Mouse (Mus musculus) limb, embryonic 10.5 days (tissue): ENCODE measurements around the gene Bin2. TPM values are rescaled to one million over a fixed set of nuclear protein-coding genes. Genes with fewer than 3 reads are reported as not detected.

ENCODE experiments used
- DNase-seq: peaks from one replicate; pipeline ENCODE4 v3.0.0-alpha.2; 2017; ENCODE audit warnings: low spot score
- H3K27ac ChIP-seq: fragments of 300-500 bp; sonication (generic); 2 replicates; pipeline ENCODE4 v1.5.1; 2016; ENCODE audit warnings: mild to moderate bottlenecking
- H3K27me3 ChIP-seq: fragments of 300-500 bp; sonication (generic); 2 replicates; pipeline ENCODE4 v1.6.1; 2016; ENCODE audit warnings: low read depth, mild to moderate bottlenecking; ENCODE audit not compliant: poor library complexity, severe bottlenecking
- H3K36me3 ChIP-seq: fragments of 300-500 bp; sonication (generic); 2 replicates; pipeline ENCODE4 v1.6.1; 2016; ENCODE audit warnings: mild to moderate bottlenecking, moderate library complexity
- H3K4me1 ChIP-seq: fragments of 300-500 bp; sonication (generic); 2 replicates; pipeline ENCODE4 v1.6.1; 2016
- H3K4me3 ChIP-seq: fragments of 300-500 bp; sonication (generic); 2 replicates; pipeline ENCODE4 v1.5.1; 2016; ENCODE audit warnings: mild to moderate bottlenecking, moderate library complexity
- H3K9me3 ChIP-seq: fragments of 300-500 bp; sonication (generic); replicated peaks from 2 replicates; pipeline ENCODE4 v1.6.1; 2016; ENCODE audit warnings: mild to moderate bottlenecking
- WGBS: fragments of 180-500 bp; shearing (Covaris S2); methylation state at CpG from one replicate; pipeline ENCODE4 v1.1.7; 2016; 5-methylcytosine and 5-hydroxymethylcytosine counted together
- polyA plus RNA-seq: library from polyadenylated mRNA; unstranded; fragments of >200 nt; fragmentation: Nextera tagmentation; extraction: Ambion mirVana; gene quantifications from 2 replicates; pipeline ENCODE4 v1.2.1, GENCODE M21; 2016

The Bin2 gene
- polyA plus RNA-seq, 1 experiment from 2014 or later, result 2.6 TPM

DNA sequence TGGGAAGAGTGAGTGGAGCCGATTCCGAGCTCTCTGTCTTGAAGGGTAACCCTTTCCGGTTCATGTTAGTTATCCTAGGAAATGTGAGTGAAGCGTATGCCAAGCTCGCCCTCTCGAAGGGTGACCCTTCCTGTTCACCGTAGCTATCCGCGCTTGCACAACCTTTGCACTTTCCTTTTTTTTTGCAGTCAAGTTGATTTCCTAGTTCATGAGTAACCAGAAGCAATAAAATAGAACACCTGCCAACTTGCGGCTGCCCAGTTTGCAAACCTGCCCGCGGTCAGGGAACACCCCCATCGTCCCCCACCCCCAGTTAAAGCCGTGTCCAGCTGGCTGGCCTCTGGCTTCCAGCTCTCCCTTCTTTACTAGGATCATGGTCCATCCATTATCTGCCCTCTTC, 9.7 kb upstream of the Bin2 start:
- WGBS, result 92% methylated on average over 14 of the region's 14 CpGs
- no peak overlapping the region for H3K4me3 ChIP-seq

DNA sequence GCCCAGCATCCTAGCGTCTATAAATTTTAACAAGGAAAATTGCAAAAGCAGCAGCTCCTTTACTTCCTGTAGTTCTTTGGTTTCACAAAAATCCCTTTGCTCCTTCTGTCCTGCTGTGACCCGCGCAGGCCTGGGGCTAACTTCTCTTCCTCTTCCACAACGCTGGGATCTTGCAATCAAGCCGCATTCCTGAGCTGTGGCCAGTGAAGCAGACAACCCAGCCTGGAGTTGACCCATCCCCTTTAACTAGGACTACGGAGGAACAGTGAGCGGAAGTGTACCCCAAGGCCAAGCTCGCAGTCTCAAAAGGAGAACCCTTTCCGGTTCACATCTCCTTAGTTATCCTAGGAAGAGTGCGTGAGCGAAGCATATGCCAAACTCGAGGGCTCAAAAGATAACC, 9.2 kb upstream of the Bin2 start:
- Histone ChIP-seq H3K4me1 (peaks cover 24% of the 10 kb centered on the region), H3K27ac (no peak overlapping the region), H3K4me3 (no peak overlapping the region), H3K36me3 (no peaks in the 10 kb centered on the region), H3K9me3 (no peaks in the 10 kb centered on the region), H3K27me3 (no peaks in the 10 kb centered on the region)
- no peak for DNase-seq
- 84% methylated on average over 12 of the region's 12 CpGs for WGBS

More for the DNA sequence above, 9.7 kb upstream of the Bin2 start:
- no peak for DNase-seq
- Histone ChIP-seq H3K36me3 (no peaks in the 10 kb centered on the region), H3K27ac (no peak overlapping the region), H3K4me1 (peaks cover 24% of the 10 kb centered on the region), H3K9me3 (no peaks in the 10 kb centered on the region), H3K27me3 (no peaks in the 10 kb centered on the region)

- Histone ChIP-seq H3K4me3 (no peak overlapping the region), H3K9me3 (no peaks in the 10 kb centered on the region)
- 93% methylated on average over 8 of the region's 8 CpGs for WGBS
Measured at GRCm38 (mm10) chr15:100677675-100678074, 8.3 kb upstream of the Bin2 start.

DNA sequence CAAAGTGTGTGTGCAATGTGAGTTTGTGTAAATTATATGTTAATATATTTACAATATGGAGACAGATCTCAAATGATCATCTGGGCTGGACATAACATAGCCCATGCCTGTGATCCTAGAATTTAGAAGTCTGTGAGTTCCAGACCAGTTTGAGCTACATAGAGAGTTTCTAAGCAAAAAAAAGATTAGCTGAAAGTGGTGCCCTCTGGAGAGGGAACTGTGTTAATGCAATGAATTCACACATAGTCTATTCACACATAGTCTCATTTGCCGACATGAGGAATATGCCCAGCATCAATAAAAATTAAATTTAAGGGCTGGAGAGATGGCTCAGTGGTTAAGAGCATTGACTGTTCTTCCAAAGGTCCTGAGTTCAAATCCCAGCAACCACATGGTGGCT, 7.2 kb upstream of the Bin2 start:
- Histone ChIP-seq H3K4me1 (peaks cover 19% of the 10 kb centered on the region), H3K27ac (no peak overlapping the region), H3K4me3 (no peak overlapping the region), H3K36me3 (no peaks in the 10 kb centered on the region), H3K27me3 (no peaks in the 10 kb centered on the region), H3K9me3 (no peaks in the 10 kb centered on the region)
- no peak for DNase-seq
- WGBS, result 86% methylated on average over 1 of the region's 1 CpGs

More at GRCm38 (mm10) chr15:100677675-100678074, 8.3 kb upstream of the Bin2 start:
- H3K27ac ChIP-seq, result no peak overlapping the region
- no peaks in the 10 kb centered on the region for H3K36me3 ChIP-seq
- H3K27me3 ChIP-seq, result no peaks in the 10 kb centered on the region
- H3K4me1 ChIP-seq, result peaks cover 24% of the 10 kb centered on the region
- DNase-seq, result no peak

GRCm38 (mm10) chr15:100675486-100675885, 6.1 kb upstream of the Bin2 start:
- Histone ChIP-seq H3K27ac (no peak overlapping the region), H3K9me3 (no peaks in the 10 kb centered on the region), H3K36me3 (no peaks in the 10 kb centered on the region), H3K27me3 (no peaks in the 10 kb centered on the region), H3K4me1 (peaks cover 9% of the 10 kb centered on the region), H3K4me3 (no peak overlapping the region)
- DNase-seq, result no peak
- WGBS, result 72% methylated on average over 3 of the region's 3 CpGs

- no peaks in the 10 kb centered on the region for H3K27me3 ChIP-seq
- H3K4me1 ChIP-seq, result 0 out of 2 replicates have a peak, but pooled peaks cover 3% of the 10 kb centered on the region
- no peak overlapping the region for H3K4me3 ChIP-seq
- no peaks in the 10 kb centered on the region for H3K36me3 ChIP-seq
- no peak overlapping the region for H3K27ac ChIP-seq
- no peaks in the 10 kb centered on the region for H3K9me3 ChIP-seq
- DNase-seq, result no peak
- 89% methylated on average over 10 of the region's 10 CpGs for whole genome bisulfite sequencing
Measured at GRCm38 (mm10) chr15:100674566-100674965, 5.2 kb upstream of the Bin2 start.

GRCm38 (mm10) chr15:100673585-100674391, 4.4 kb upstream of the Bin2 start:
- 0 out of 2 replicates have a peak, but pooled peaks cover 3% of the 10 kb centered on the region for H3K4me1 ChIP-seq
- DNase-seq, result no peak
- WGBS, result 52% methylated on average over 12 of the region's 12 CpGs
- no peak overlapping the region for H3K4me3 ChIP-seq
- no peaks in the 10 kb centered on the region for H3K36me3 ChIP-seq
- H3K27ac ChIP-seq, result no peak overlapping the region
- H3K27me3 ChIP-seq, result no peaks in the 10 kb centered on the region
- no peaks in the 10 kb centered on the region for H3K9me3 ChIP-seq

- Histone ChIP-seq H3K36me3 (no peaks in the 10 kb centered on the region), H3K4me1 (peaks cover 14% of the 10 kb centered on the region), H3K27me3 (peaks cover 10% of the 10 kb centered on the region; the same call in 1 of the 2 replicates), H3K9me3 (no peaks in the 10 kb centered on the region), H3K27ac (no peak overlapping the region), H3K4me3 (no peak overlapping the region)
- 78% methylated on average over 5 of the region's 5 CpGs for WGBS
- no peak for DNase-seq
Measured at GRCm38 (mm10) chr15:100670833-100671232, 1.5 kb upstream of the Bin2 start.

- Histone ChIP-seq H3K27ac (no peak overlapping the region), H3K4me1 (peaks cover 14% of the 10 kb centered on the region), H3K4me3 (no peak overlapping the region), H3K27me3 (peaks cover 16% of the 10 kb centered on the region; the same call in 1 of the 2 replicates), H3K9me3 (no peaks in the 10 kb centered on the region), H3K36me3 (no peaks in the 10 kb centered on the region)
- no peak for DNase-seq
- WGBS, result 90% methylated on average over 8 of the region's 8 CpGs
Measured at GRCm38 (mm10) chr15:100670004-100670403, 651 bp upstream of the Bin2 start.

- H3K36me3 ChIP-seq, result no peaks in the 10 kb centered on the region
- no peaks in the 10 kb centered on the region for H3K9me3 ChIP-seq
- WGBS, result 83% methylated on average over 5 of the region's 5 CpGs
- peaks cover 13% of the 10 kb centered on the region for H3K4me1 ChIP-seq
- H3K27me3 ChIP-seq, result peaks cover 19% of the 10 kb centered on the region; the same call in 1 of the 2 replicates
- H3K4me3 ChIP-seq, result no peak overlapping the region
- no peak overlapping the region for H3K27ac ChIP-seq
- no peak for DNase-seq
Measured at GRCm38 (mm10) chr15:100667871-100668545, 1.3 kb downstream of the Bin2 start.

DNA sequence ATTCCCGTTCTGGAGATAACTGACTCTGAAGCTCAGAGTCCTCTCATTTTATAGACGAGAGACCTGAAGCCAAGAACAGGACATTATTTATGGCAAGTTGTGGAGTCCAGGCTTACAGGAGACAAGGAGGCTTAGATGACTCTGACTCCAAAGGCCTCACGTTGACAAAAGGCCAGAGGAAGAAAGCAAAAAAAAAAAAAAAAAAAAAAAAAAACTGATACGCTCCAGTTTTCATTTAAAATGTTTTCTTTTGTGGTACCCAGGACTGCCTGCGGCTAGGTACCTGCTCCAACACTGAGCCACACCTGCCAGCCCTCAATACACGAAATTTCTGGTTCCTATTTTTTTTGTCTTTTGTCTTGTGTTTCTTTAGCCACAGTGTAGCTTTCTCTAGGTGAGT, 1.9 kb downstream of the Bin2 start:
- Histone ChIP-seq H3K36me3 (no peaks in the 10 kb centered on the region), H3K27me3 (peaks cover 19% of the 10 kb centered on the region; the same call in 1 of the 2 replicates), H3K27ac (no peak overlapping the region), H3K4me1 (peaks cover 13% of the 10 kb centered on the region), H3K4me3 (no peak overlapping the region), H3K9me3 (no peaks in the 10 kb centered on the region)
- WGBS, result 55% methylated on average over 6 of the region's 6 CpGs
- DNase-seq, result no peak

DNA sequence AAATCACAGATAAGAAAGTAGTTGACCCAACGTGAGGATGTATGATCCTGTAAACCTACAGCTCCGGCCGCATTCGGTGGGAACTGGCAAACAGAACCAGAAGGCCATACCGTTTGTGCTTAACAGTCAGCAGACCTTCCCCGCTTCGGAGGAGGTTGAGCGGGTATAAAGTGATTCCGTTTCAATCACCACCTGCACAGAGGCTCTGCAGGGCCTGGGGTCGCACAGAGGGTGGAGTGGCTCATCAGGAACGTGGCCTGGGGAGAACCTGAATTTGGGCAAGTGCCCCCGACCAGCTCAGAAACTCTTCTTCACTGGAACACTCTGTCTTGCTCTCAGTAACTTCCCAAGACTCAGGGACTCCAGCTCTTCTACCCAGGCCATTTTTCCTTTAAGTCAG, 2.5 kb downstream of the Bin2 start:
- Histone ChIP-seq H3K27ac (no peak overlapping the region), H3K27me3 (peaks cover 19% of the 10 kb centered on the region; the same call in 1 of the 2 replicates), H3K9me3 (no peaks in the 10 kb centered on the region), H3K4me1 (peaks cover 13% of the 10 kb centered on the region), H3K4me3 (no peak overlapping the region), H3K36me3 (no peaks in the 10 kb centered on the region)
- WGBS, result 17% methylated on average over 12 of the region's 12 CpGs
- no peak for DNase-seq

GRCm38 (mm10) chr15:100666219-100666696, 3.1 kb downstream of the Bin2 start:
- H3K4me1 ChIP-seq, result peaks cover 13% of the 10 kb centered on the region
- WGBS, result 8% methylated on average over 7 of the region's 7 CpGs
- no peaks in the 10 kb centered on the region for H3K9me3 ChIP-seq
- H3K27ac ChIP-seq, result no peak overlapping the region
- peaks cover 19% of the 10 kb centered on the region; the same call in 1 of the 2 replicates for H3K27me3 ChIP-seq
- no peak overlapping the region for H3K4me3 ChIP-seq
- no peaks in the 10 kb centered on the region for H3K36me3 ChIP-seq
- no peak for DNase-seq
